Mouse (Mus musculus): ENCODE data around the gene Dhrs4. TPM values are rescaled to one million over a fixed set of nuclear protein-coding genes. Genes with fewer than 3 reads are reported as not detected.

Dhrs4 gene
- polyA plus RNA-seq, 1 experiment from 2014 or later = 20.8 TPM

GRCm38 (mm10) chr14:55491291-55491833 lies 12.8 kb downstream of the Dhrs4 start:
- Histone ChIP-seq H3K4me3 (peak overlapping the region; percentile 91), H3K27ac (peak overlapping the region; percentile 97), H3K9ac (peak overlapping the region; percentile 92), H3K4me1 (peaks cover 20% of the 10 kb centered on the region), H3K36me3 (replicated peaks) (peaks cover 6% of the 10 kb centered on the region; the same call in 1 of the 2 replicates), H3K4me2 (peak overlapping the region; percentile 68), H3K27me3 (replicated peaks) (no peaks in the 10 kb centered on the region), H3K9me3 (no peaks in the 10 kb centered on the region)
- under 1% methylated on average over 30 of the region's 30 CpGs for WGBS
- peak; percentile 73 for ATAC-seq (replicated peaks)

GRCm38 (mm10) chr14:55492103-55492502 lies 13.5 kb downstream of the Dhrs4 start:
- peaks cover 6% of the 10 kb centered on the region; the same call in 1 of the 2 replicates for H3K36me3 ChIP-seq (replicated peaks)
- H3K27ac ChIP-seq = no peak overlapping the region
- H3K4me1 ChIP-seq = peaks cover 20% of the 10 kb centered on the region
- no peak for ATAC-seq (replicated peaks)
- no peaks in the 10 kb centered on the region for H3K27me3 ChIP-seq (replicated peaks)
- peak overlapping the region; percentile 68 for H3K4me2 ChIP-seq
- peak overlapping the region; percentile 91 for H3K4me3 ChIP-seq
- H3K9ac ChIP-seq = no peak overlapping the region
- no peaks in the 10 kb centered on the region for H3K9me3 ChIP-seq
- WGBS = 45% methylated on average over 3 of the region's 3 CpGs

- 79% methylated on average over 17 of the region's 20 CpGs for WGBS
- Histone ChIP-seq H3K9ac (no peak overlapping the region), H3K4me1 (peaks cover 21% of the 10 kb centered on the region), H3K4me3 (no peak overlapping the region), H3K9me3 (no peaks in the 10 kb centered on the region), H3K27me3 (replicated peaks) (no peaks in the 10 kb centered on the region), H3K4me2 (no peak overlapping the region), H3K27ac (no peak overlapping the region), H3K36me3 (replicated peaks) (peaks cover 27% of the 10 kb centered on the region)
- ATAC-seq (replicated peaks) = no peak
Measured at GRCm38 (mm10) chr14:55495509-55496240, 17.1 kb downstream of the Dhrs4 start.

- Histone ChIP-seq H3K36me3 (replicated peaks) (peaks cover 33% of the 10 kb centered on the region), H3K9me3 (no peaks in the 10 kb centered on the region), H3K27ac (no peak overlapping the region), H3K27me3 (replicated peaks) (no peaks in the 10 kb centered on the region), H3K9ac (no peak overlapping the region), H3K4me2 (no peak overlapping the region), H3K4me3 (no peak overlapping the region), H3K4me1 (peaks cover 16% of the 10 kb centered on the region)
- 79% methylated on average over 16 of the region's 16 CpGs for WGBS
- peak; percentile 35 for ATAC-seq (replicated peaks)
Measured at GRCm38 (mm10) chr14:55496761-55497448, 18.3 kb downstream of the Dhrs4 start.

- ATAC-seq (replicated peaks) = peak; percentile 43
- Histone ChIP-seq H3K36me3 (replicated peaks) (peaks cover 39% of the 10 kb centered on the region), H3K4me1 (peaks cover 11% of the 10 kb centered on the region), H3K9me3 (no peaks in the 10 kb centered on the region), H3K9ac (no peak overlapping the region), H3K4me2 (no peak overlapping the region), H3K27ac (no peak overlapping the region), H3K27me3 (replicated peaks) (no peaks in the 10 kb centered on the region), H3K4me3 (no peak overlapping the region)
- 26% methylated on average over 6 of the region's 6 CpGs for WGBS
Measured at GRCm38 (mm10) chr14:55497449-55497821, 18.9 kb downstream of the Dhrs4 start.

- no peak overlapping the region for H3K4me2 ChIP-seq
- ATAC-seq (replicated peaks) = no peak
- no peaks in the 10 kb centered on the region for H3K27me3 ChIP-seq (replicated peaks)
- H3K36me3 ChIP-seq (replicated peaks) = peaks cover 14% of the 10 kb centered on the region; the same call in 1 of the 2 replicates
- no peak overlapping the region for H3K4me3 ChIP-seq
- no peak overlapping the region for H3K9ac ChIP-seq
- peaks cover 4% of the 10 kb centered on the region; the same call in 1 of the 2 replicates for H3K4me1 ChIP-seq
- no peak overlapping the region for H3K27ac ChIP-seq
- H3K9me3 ChIP-seq = no peaks in the 10 kb centered on the region
- 88% methylated on average over 9 of the region's 9 CpGs for whole genome bisulfite sequencing
Measured at GRCm38 (mm10) chr14:55505612-55506011, 27.1 kb downstream of the Dhrs4 start.

- Histone ChIP-seq H3K9me3 (no peaks in the 10 kb centered on the region), H3K4me2 (no peak overlapping the region), H3K9ac (no peak overlapping the region), H3K4me3 (no peak overlapping the region), H3K27me3 (replicated peaks) (no peaks in the 10 kb centered on the region), H3K36me3 (replicated peaks) (no peaks in the 10 kb centered on the region), H3K27ac (no peak overlapping the region), H3K4me1 (peaks cover 12% of the 10 kb centered on the region; the same call in 1 of the 2 replicates)
- no peak for ATAC-seq (replicated peaks)
- 51% methylated on average over 7 of the region's 7 CpGs for WGBS
Measured at GRCm38 (mm10) chr14:55507801-55508200, 29.2 kb downstream of the Dhrs4 start.

- peaks cover 12% of the 10 kb centered on the region; the same call in 1 of the 2 replicates for H3K4me1 ChIP-seq
- no peaks in the 10 kb centered on the region for H3K9me3 ChIP-seq
- no peaks in the 10 kb centered on the region for H3K27me3 ChIP-seq (replicated peaks)
- H3K4me3 ChIP-seq = no peak overlapping the region
- 80% methylated on average over 10 of the region's 10 CpGs for WGBS
- no peak for ATAC-seq (replicated peaks)
- no peak overlapping the region for H3K27ac ChIP-seq
- H3K9ac ChIP-seq = no peak overlapping the region
- no peaks in the 10 kb centered on the region for H3K36me3 ChIP-seq (replicated peaks)
- H3K4me2 ChIP-seq = no peak overlapping the region
Measured at GRCm38 (mm10) chr14:55509540-55509939, 31.0 kb downstream of the Dhrs4 start.

GRCm38 (mm10) chr14:55510125-55510731 lies 31.7 kb downstream of the Dhrs4 start, which contains the start of gene Cpne6:
TSS of gene Cpne6 (plus strand) at chr14:55510445.
- Histone ChIP-seq H3K9me3 (no peaks in the 10 kb centered on the region), H3K4me3 (no peak within 1 kb of the TSS), H3K27ac (no peak within 1 kb of the TSS), H3K4me2 (no peak within 1 kb of the TSS), H3K4me1 (peaks cover 12% of the 10 kb centered on the region; the same call in 1 of the 2 replicates), H3K9ac (no peak within 1 kb of the TSS), H3K36me3 (replicated peaks) (no peaks in the 10 kb centered on the region), H3K27me3 (replicated peaks) (no peaks in the 10 kb centered on the region)
- 72% methylated on average over 21 of the region's 22 CpGs for WGBS
- peak; percentile 28; the same call in 1 of the 2 replicates for ATAC-seq (replicated peaks)

GRCm38 (mm10) chr14:55511037-55511436 lies 32.5 kb downstream of the Dhrs4 start:
- Histone ChIP-seq H3K4me2 (no peak overlapping the region), H3K4me1 (peaks cover 12% of the 10 kb centered on the region; the same call in 1 of the 2 replicates), H3K4me3 (no peak overlapping the region), H3K9ac (no peak overlapping the region), H3K9me3 (no peaks in the 10 kb centered on the region), H3K27me3 (replicated peaks) (no peaks in the 10 kb centered on the region), H3K27ac (no peak overlapping the region), H3K36me3 (replicated peaks) (no peaks in the 10 kb centered on the region)
- 0 out of 2 replicates have a peak, but pooled peaks have one; percentile 6 for ATAC-seq (replicated peaks)
- WGBS = 61% methylated on average over 7 of the region's 7 CpGs

- Histone ChIP-seq H3K27me3 (replicated peaks) (no peaks in the 10 kb centered on the region), H3K36me3 (replicated peaks) (no peaks in the 10 kb centered on the region), H3K4me3 (no peak overlapping the region), H3K27ac (no peak overlapping the region), H3K9me3 (no peaks in the 10 kb centered on the region), H3K9ac (no peak overlapping the region), H3K4me2 (no peak overlapping the region), H3K4me1 (peaks cover 14% of the 10 kb centered on the region; the same call in 1 of the 2 replicates)
- ATAC-seq (replicated peaks) = no peak
- 73% methylated on average over 10 of the region's 10 CpGs for WGBS
Measured at GRCm38 (mm10) chr14:55513927-55514326, 35.4 kb downstream of the Dhrs4 start.

- WGBS = 91% methylated on average over 4 of the region's 4 CpGs
- no peak overlapping the region for H3K4me3 ChIP-seq
- ATAC-seq (replicated peaks) = no peak
- H3K9me3 ChIP-seq = no peaks in the 10 kb centered on the region
- H3K27me3 ChIP-seq (replicated peaks) = no peaks in the 10 kb centered on the region
- no peak overlapping the region for H3K9ac ChIP-seq
- H3K4me1 ChIP-seq = peaks cover 17% of the 10 kb centered on the region
- no peak overlapping the region for H3K4me2 ChIP-seq
- H3K36me3 ChIP-seq (replicated peaks) = no peaks in the 10 kb centered on the region
- H3K27ac ChIP-seq = no peak overlapping the region
Measured at GRCm38 (mm10) chr14:55515846-55516245, 37.3 kb downstream of the Dhrs4 start.

All from midbrain, embryonic 15.5 days (tissue).